Comparison of ENCODE assay signal across 9 mouse cellular contexts in genomic region chr10:107858684-107859083, GRCm38 (mm10). TPM values are rescaled to one million over a fixed set of nuclear protein-coding genes. Genes with fewer than 3 reads are reported as not detected.
DNase-seq lines count a peak whose midpoint lies in the region; ATAC-seq and TF ChIP-seq lines count a peak whose summit lies in the region.
"Had no signal": no experiment of that assay in that cellular context is flagged by ENCODE, and none has a peak within 500 bp of the region (broad histone marks: within the 10 kb centered on the region; RNA-seq: fewer than 3 reads in every experiment).

No protein-coding gene starts in this region.

- no peaks in the 10 kb centered on the region for H3K9me3 ChIP-seq in intestine, embryonic 15.5 days
- no peaks in the 10 kb centered on the region for H3K9me3 ChIP-seq in intestine, embryonic 16.5 days (ENCODE audit: control insufficient read depth, low read length)
- H3K9me3 ChIP-seq in MEL (replicated peaks; ENCODE audit: insufficient read depth, low read length): no peaks in the 10 kb centered on the region
- H3K9me3 ChIP-seq in hindbrain, postnatal 0 days (ENCODE audit: low read length): no peaks in the 10 kb centered on the region
- H3K9me3 ChIP-seq in midbrain, embryonic 16.5 days (replicated peaks; ENCODE audit: control insufficient read depth, low read length, poor library complexity, severe bottlenecking): no peaks in the 10 kb centered on the region
- H3K9me3 ChIP-seq: embryonic facial prominence, embryonic 13.5 days had no signal

- TF ChIP-seq POLR2A in MEL (IDR thresholded peaks at IDR 0.05; ENCODE audit: control insufficient read depth in 1 of 2, insufficient read depth in 1 of 2, low read depth in 1 of 2, low read length in 2 of 2, poor library complexity in 1 of 2): no peak

- no peak overlapping the region for H3K4me3 ChIP-seq in intestine, embryonic 15.5 days (replicated peaks)
- no peak overlapping the region for H3K4me3 ChIP-seq in intestine, embryonic 16.5 days (ENCODE audit: low read length)
- no peak overlapping the region for H3K4me3 ChIP-seq in MEL (ENCODE audit: control insufficient read depth in 1 of 2, insufficient read depth in 1 of 2, low read depth in 2 of 2, low read length in 2 of 2)
- no peak overlapping the region for H3K4me3 ChIP-seq in hindbrain, postnatal 0 days (ENCODE audit: low read length)
- H3K4me3 ChIP-seq in midbrain, embryonic 16.5 days (ENCODE audit: low read depth, low read length): no peak overlapping the region
- H3K4me3 ChIP-seq: embryonic facial prominence, embryonic 13.5 days had no signal

- no peaks in the 10 kb centered on the region for H3K36me3 ChIP-seq in intestine, embryonic 15.5 days
- H3K36me3 ChIP-seq in intestine, embryonic 16.5 days (ENCODE audit: control insufficient read depth, insufficient read depth, low read length): no peaks in the 10 kb centered on the region
- H3K36me3 ChIP-seq in MEL (ENCODE audit: control insufficient read depth in 1 of 2, insufficient read depth in 2 of 2, low read length in 2 of 2): no peaks in the 10 kb centered on the region
- H3K36me3 ChIP-seq in hindbrain, postnatal 0 days (ENCODE audit: insufficient read depth, low read length): no peaks in the 10 kb centered on the region
- H3K36me3 ChIP-seq in midbrain, embryonic 16.5 days (ENCODE audit: control insufficient read depth, insufficient read depth, low read length): no peaks in the 10 kb centered on the region
- H3K36me3 ChIP-seq: embryonic facial prominence, embryonic 13.5 days had no signal

- H3K79me2 ChIP-seq in MEL (ENCODE audit: control insufficient read depth, insufficient read depth, low read length, poor library complexity): no peaks in the 10 kb centered on the region

- TF ChIP-seq CTCF in MEL (IDR thresholded peaks at IDR 0.05 in 2 of 3, conservative IDR thresholded peaks at IDR 0.05 in 1 of 3; ENCODE audit: control insufficient read depth in 1 of 3, insufficient read depth in 1 of 3, low read depth in 2 of 3, low read length in 3 of 3, poor library complexity in 1 of 3, severe bottlenecking in 1 of 3): peak; percentile 23 to 63 (median 31); a peak in 4 of 6 replicates
- TF ChIP-seq CTCF in hindbrain, postnatal 0 days (IDR thresholded peaks at IDR 0.05; ENCODE audit: low read depth): peak; percentile 79

- ATAC-seq in intestine, embryonic 15.5 days: 0 out of 2 replicates have a peak, but pooled peaks have one; percentile 34
- ATAC-seq in intestine, embryonic 16.5 days: no peak
- peak; percentile 71; the same call in 1 of the 2 replicates for ATAC-seq in hindbrain, postnatal 0 days
- ATAC-seq in midbrain, embryonic 16.5 days: peak; percentile 66; the same call in 1 of the 2 replicates

- no peak for TF ChIP-seq EP300 in MEL (IDR thresholded peaks at IDR 0.05; ENCODE audit: low read depth in 1 of 2, low read length in 2 of 2)

- H3K9ac ChIP-seq in intestine, embryonic 15.5 days: no peak overlapping the region
- H3K9ac ChIP-seq in intestine, embryonic 16.5 days (ENCODE audit: low read depth, low read length): no peak overlapping the region
- H3K9ac ChIP-seq in MEL (ENCODE audit: control insufficient read depth, low read depth, low read length, poor library complexity, severe bottlenecking): no peak overlapping the region
- H3K9ac ChIP-seq in hindbrain, postnatal 0 days (replicated peaks; ENCODE audit: low read length): no peak overlapping the region
- H3K9ac ChIP-seq in midbrain, embryonic 16.5 days (ENCODE audit: low read depth, low read length): no peak overlapping the region
- H3K9ac ChIP-seq: embryonic facial prominence, embryonic 13.5 days had no signal

- no peak overlapping the region for H3K27ac ChIP-seq in intestine, embryonic 15.5 days
- H3K27ac ChIP-seq in intestine, embryonic 16.5 days (ENCODE audit: low read length): no peak overlapping the region
- H3K27ac ChIP-seq in MEL (ENCODE audit: control insufficient read depth, low read depth, low read length): no peak overlapping the region
- H3K27ac ChIP-seq in hindbrain, postnatal 0 days: no peak overlapping the region
- no peak overlapping the region for H3K27ac ChIP-seq in midbrain, embryonic 16.5 days (ENCODE audit: low read length)
- H3K27ac ChIP-seq: embryonic facial prominence, embryonic 13.5 days had no signal

- H3K4me1 ChIP-seq in intestine, embryonic 15.5 days (replicated peaks): no peaks in the 10 kb centered on the region
- no peaks in the 10 kb centered on the region for H3K4me1 ChIP-seq in intestine, embryonic 16.5 days (ENCODE audit: control insufficient read depth, insufficient read depth, low read length)
- H3K4me1 ChIP-seq in MEL (ENCODE audit: control insufficient read depth in 1 of 2, insufficient read depth in 2 of 2, low read length in 2 of 2): no peaks in the 10 kb centered on the region
- H3K4me1 ChIP-seq in hindbrain, postnatal 0 days (ENCODE audit: insufficient read depth, low read length): no peaks in the 10 kb centered on the region
- H3K4me1 ChIP-seq in midbrain, embryonic 16.5 days (ENCODE audit: control insufficient read depth, insufficient read depth, low read length): no peaks in the 10 kb centered on the region
- H3K4me1 ChIP-seq: embryonic facial prominence, embryonic 13.5 days had no signal

- peak; percentile 47 for DNase-seq in MEL (ENCODE audit: low read depth, low spot score)
- peak; percentile 62 for DNase-seq in embryo, embryonic 11 days
- peak; percentile 75 for DNase-seq in hindbrain, postnatal 0 days (ENCODE audit: low spot score)
- peak; percentile 11 to 46 for DNase-seq in left cerebral cortex, adult 18-20 months (ENCODE audit: low spot score in 2 of 2)
- no peak for DNase-seq in spleen, adult 12 weeks (ENCODE audit: low spot score)

- no peaks in the 10 kb centered on the region for H3K27me3 ChIP-seq in intestine, embryonic 15.5 days (replicated peaks)
- H3K27me3 ChIP-seq in intestine, embryonic 16.5 days (replicated peaks; ENCODE audit: control insufficient read depth, insufficient read depth, low read length): no peaks in the 10 kb centered on the region
- no peaks in the 10 kb centered on the region for H3K27me3 ChIP-seq in MEL (ENCODE audit: control insufficient read depth in 1 of 2, insufficient read depth in 2 of 2, low read length in 2 of 2)
- H3K27me3 ChIP-seq in hindbrain, postnatal 0 days (ENCODE audit: insufficient read depth, low read length): no peaks in the 10 kb centered on the region
- H3K27me3 ChIP-seq in midbrain, embryonic 16.5 days (ENCODE audit: control insufficient read depth, insufficient read depth, low read depth, low read length): no peaks in the 10 kb centered on the region
- H3K27me3 ChIP-seq: embryonic facial prominence, embryonic 13.5 days had no signal

- TF ChIP-seq RAD21 in MEL (IDR thresholded peaks at IDR 0.05; ENCODE audit: low read depth, low read length): peak; percentile 75

- 29% methylated on average over 7 of the region's 7 CpGs for whole genome bisulfite sequencing in intestine, embryonic 15.5 days
- 29% methylated on average over 7 of the region's 7 CpGs for WGBS in intestine, embryonic 16.5 days
- 25% methylated on average over 7 of the region's 7 CpGs for WGBS in hindbrain, postnatal 0 days
- 23% methylated on average over 7 of the region's 7 CpGs for WGBS in midbrain, embryonic 16.5 days

- H3K4me2 ChIP-seq in intestine, embryonic 15.5 days (replicated peaks): no peak overlapping the region
- no peak overlapping the region for H3K4me2 ChIP-seq in intestine, embryonic 16.5 days (ENCODE audit: low read depth, low read length)
- no peak overlapping the region for H3K4me2 ChIP-seq in hindbrain, postnatal 0 days (ENCODE audit: low read depth, low read length)
- no peak overlapping the region for H3K4me2 ChIP-seq in midbrain, embryonic 16.5 days (ENCODE audit: low read length)
- H3K4me2 ChIP-seq: embryonic facial prominence, embryonic 13.5 days had no signal

TF ChIP-seq in MEL, 35 proteins besides CTCF, POLR2A, EP300 and RAD21:
- TF ChIP-seq ZC3H11A (IDR thresholded peaks at IDR 0.05; ENCODE audit: low read depth, low read length) (peak; percentile 61), SMC3 (IDR thresholded peaks at IDR 0.05; ENCODE audit: low read depth, low read length) (peak; percentile 61), NRF1 (IDR thresholded peaks at IDR 0.05; ENCODE audit: insufficient read depth, low read depth, low read length, poor library complexity, severe bottlenecking) (no peak), MXI1 (IDR thresholded peaks at IDR 0.05; ENCODE audit: low read depth, low read length) (no peak)

RNA-seq across cellular contexts. Expression of gene Otogl, which starts 53.2 kb away (rescaled TPM):
- 0.04 and 0.05 TPM in 2 replicates for polyA plus RNA-seq in intestine, embryonic 15.5 days (2015; fragmentation: Nextera tagmentation; extraction: Ambion mirVana)
- polyA plus RNA-seq in intestine, embryonic 16.5 days (2015; fragmentation: Nextera tagmentation; extraction: Ambion mirVana): 0.02 TPM in 2 replicates
- not detected in 2 replicates for total RNA-seq in MEL (2012; rRNA removed)
- polyA plus RNA-seq in MEL (2012; ENCODE audit: insufficient read depth in 1 of 2, insufficient read length in 2 of 2, low read depth in 1 of 2, low replicate concordance in 2 of 2, missing spikeins in 1 of 2): not detected
- 0.04 and 0.16 TPM in 2 replicates for total RNA-seq in hindbrain, postnatal 0 days (2014; rRNA removed)
- polyA plus RNA-seq in hindbrain, postnatal 0 days (2015; fragmentation: Nextera tagmentation; extraction: Ambion mirVana): 0.04 and 0.08 TPM in 2 replicates
- under 1 TPM; 0.09 to 0.16 TPM for total RNA-seq in left cerebral cortex, adult 18-20 months (2021)
- 0.04 and 0.06 TPM in 2 replicates for polyA plus RNA-seq in midbrain, embryonic 16.5 days (2015; fragmentation: Nextera tagmentation; extraction: Ambion mirVana)
